Mouse (Mus musculus) intestine, postnatal 0 days (tissue): ENCODE measurements around the gene Ddo. TPM values are rescaled to one million over a fixed set of nuclear protein-coding genes. Genes with fewer than 3 reads are reported as not detected.

Experiments used
- ATAC-seq: fragments of 200-750 bp; cut with Nextera tagmentation; 2 replicates; pipeline ENCODE4 v1.8.0; 2017; ENCODE audit warnings: mild to moderate bottlenecking, moderate TSS enrichment, moderate library complexity
- H3K27ac ChIP-seq: fragments of 300-500 bp; sonication (generic); 2 replicates; pipeline ENCODE4 v1.5.1; 2014; ENCODE audit warnings: mild to moderate bottlenecking, low read depth, low read length, moderate library complexity
- H3K27me3 ChIP-seq: fragments of 300-500 bp; sonication (generic); replicated peaks from 2 replicates; pipeline ENCODE4 v1.6.1; 2014; ENCODE audit warnings: low read length, mixed read lengths; ENCODE audit not compliant: control insufficient read depth, insufficient read depth
- H3K36me3 ChIP-seq: fragments of 300-500 bp; sonication (generic); 2 replicates; pipeline ENCODE4 v1.6.1; 2014; ENCODE audit warnings: mild to moderate bottlenecking, moderate library complexity; ENCODE audit not compliant: control insufficient read depth, insufficient read depth
- H3K4me1 ChIP-seq: fragments of 300-500 bp; sonication (generic); replicated peaks from 2 replicates; pipeline ENCODE4 v1.6.1; 2014; ENCODE audit warnings: antibody characterized with exemption, low read length, mixed read lengths; ENCODE audit not compliant: control insufficient read depth, insufficient read depth
- H3K4me2 ChIP-seq: fragments of 300-500 bp; sonication (generic); replicated peaks from 2 replicates; pipeline ENCODE4 v1.6.1; 2014; ENCODE audit warnings: low read depth, mild to moderate bottlenecking, moderate library complexity
- H3K4me3 ChIP-seq: fragments of 300-500 bp; sonication (generic); 2 replicates; pipeline ENCODE4 v1.5.1; 2014; ENCODE audit warnings: low read depth, low read length
- H3K9ac ChIP-seq: fragments of 300-500 bp; sonication (generic); 2 replicates; pipeline ENCODE4 v1.6.1; 2014; ENCODE audit warnings: mild to moderate bottlenecking, low read depth, low read length
- H3K9me3 ChIP-seq: fragments of 300-500 bp; sonication (generic); 2 replicates; pipeline ENCODE4 v1.6.1; 2016; ENCODE audit warnings: mixed run types; ENCODE audit not compliant: control insufficient read depth
- CTCF ChIP-seq: sonication (generic); IDR thresholded peaks from 2 replicates; pipeline ENCODE4 v1.5.1; 2016; ENCODE audit warnings: low read depth, mild to moderate bottlenecking, control low read depth, antibody characterized with exemption, moderate library complexity
- WGBS: fragments of 180-500 bp; shearing (Covaris S2); extraction: QIAGEN DNeasy Blood & Tissue Kit; methylation state at CpG from one replicate; pipeline ENCODE4 v1.1.7; 2014; 5-methylcytosine and 5-hydroxymethylcytosine counted together
- polyA plus RNA-seq: library from polyadenylated mRNA; unstranded; fragments of >200 nt; fragmentation: Nextera tagmentation; extraction: Ambion mirVana; gene quantifications from 2 replicates; pipeline ENCODE4 v1.2.1, GENCODE M21; 2015

Ddo gene
- polyA plus RNA-seq, 1 experiment from 2014 or later = 0.76 TPM

- Histone ChIP-seq H3K4me1 (no peaks in the 10 kb centered on the region), H3K27me3 (no peaks in the 10 kb centered on the region), H3K36me3 (no peaks in the 10 kb centered on the region), H3K4me3 (no peak overlapping the region), H3K9me3 (no peaks in the 10 kb centered on the region), H3K4me2 (no peak overlapping the region), H3K9ac (no peak overlapping the region), H3K27ac (no peak overlapping the region)
- 64% methylated on average over 8 of the region's 8 CpGs for WGBS
- ATAC-seq = no peak
- no peak for TF ChIP-seq CTCF
Observed at GRCm38 (mm10) chr10:40672587-40673296, 42.9 kb downstream of the Ddo start.

GRCm38 (mm10) chr10:40673297-40673665 is 43.5 kb downstream of the Ddo start:
- H3K27me3 ChIP-seq = no peaks in the 10 kb centered on the region
- H3K4me2 ChIP-seq = no peak overlapping the region
- no peak for ATAC-seq
- TF ChIP-seq CTCF = no peak
- H3K4me1 ChIP-seq = no peaks in the 10 kb centered on the region
- no peak overlapping the region for H3K9ac ChIP-seq
- no peaks in the 10 kb centered on the region for H3K9me3 ChIP-seq
- WGBS = 77% methylated on average over 7 of the region's 7 CpGs
- no peak overlapping the region for H3K27ac ChIP-seq
- H3K36me3 ChIP-seq = no peaks in the 10 kb centered on the region
- no peak overlapping the region for H3K4me3 ChIP-seq

- 0 out of 2 replicates have a peak overlapping the region, but pooled peaks have one; percentile 11 for H3K9ac ChIP-seq
- H3K4me1 ChIP-seq = no peaks in the 10 kb centered on the region
- peak overlapping the region; percentile 46 for H3K4me2 ChIP-seq
- no peak overlapping the region for H3K4me3 ChIP-seq
- no peak overlapping the region for H3K27ac ChIP-seq
- TF ChIP-seq CTCF = no peak
- H3K36me3 ChIP-seq = no peaks in the 10 kb centered on the region
- H3K9me3 ChIP-seq = no peaks in the 10 kb centered on the region
- no peaks in the 10 kb centered on the region for H3K27me3 ChIP-seq
- ATAC-seq = no peak
- 9% methylated on average over 13 of the region's 13 CpGs for WGBS
Observed at GRCm38 (mm10) chr10:40674151-40674550, 44.3 kb downstream of the Ddo start.

GRCm38 (mm10) chr10:40675921-40676320 is 46.1 kb downstream of the Ddo start:
- H3K36me3 ChIP-seq = no peaks in the 10 kb centered on the region
- WGBS = 82% methylated on average over 7 of the region's 7 CpGs
- no peak for TF ChIP-seq CTCF
- no peak overlapping the region for H3K27ac ChIP-seq
- H3K4me2 ChIP-seq = no peak overlapping the region
- no peaks in the 10 kb centered on the region for H3K4me1 ChIP-seq
- H3K4me3 ChIP-seq = no peak overlapping the region
- ATAC-seq = no peak
- H3K9ac ChIP-seq = no peak overlapping the region
- H3K9me3 ChIP-seq = no peaks in the 10 kb centered on the region
- H3K27me3 ChIP-seq = no peaks in the 10 kb centered on the region

- Histone ChIP-seq H3K36me3 (no peaks in the 10 kb centered on the region), H3K4me2 (no peak overlapping the region), H3K27me3 (no peaks in the 10 kb centered on the region), H3K4me1 (0 out of 2 replicates have a peak, but pooled peaks cover under 1% of the 10 kb centered on the region), H3K27ac (no peak overlapping the region), H3K9me3 (no peaks in the 10 kb centered on the region), H3K4me3 (no peak overlapping the region), H3K9ac (no peak overlapping the region)
- no peak for ATAC-seq
- 76% methylated on average over 3 of the region's 3 CpGs for WGBS
- TF ChIP-seq CTCF = no peak; the same call in 1 of the 2 replicates
Observed at GRCm38 (mm10) chr10:40678477-40678876, 48.7 kb downstream of the Ddo start.

- Histone ChIP-seq H3K27ac (no peak overlapping the region), H3K4me2 (peak overlapping the region; percentile 100), H3K4me1 (0 out of 2 replicates have a peak, but pooled peaks cover 3% of the 10 kb centered on the region), H3K9me3 (no peaks in the 10 kb centered on the region), H3K27me3 (no peaks in the 10 kb centered on the region), H3K4me3 (peak overlapping the region; percentile 56; the same call in 1 of the 2 replicates), H3K36me3 (no peaks in the 10 kb centered on the region), H3K9ac (no peak overlapping the region)
- ATAC-seq = no peak
- WGBS = 34% methylated on average over 8 of the region's 8 CpGs
- TF ChIP-seq CTCF = no peak
Observed at GRCm38 (mm10) chr10:40682470-40682869, 52.7 kb downstream of the Ddo start.
